Mouse (Mus musculus): Measurements from ENCODE around the gene Gm21969. TPM values are rescaled to one million over a fixed set of nuclear protein-coding genes. Genes with fewer than 3 reads are reported as not detected.

Gm21969 gene
- total and polyA plus RNA-seq, 2 experiments from 2014 or later = not detected

- H3K9me3 ChIP-seq (ENCODE audit: low read length) = no peaks in the 10 kb centered on the region
- 1% methylated on average over 50 of the region's 52 CpGs for WGBS
- TF ChIP-seq CTCF (IDR thresholded peaks at IDR 0.05; ENCODE audit: low read depth) = peak; percentile 77
- ATAC-seq (peak; percentile 94), DNase-seq (peak; percentile 97)
- peak overlapping the region; percentile 82 for H3K9ac ChIP-seq
- H3K4me3 ChIP-seq (ENCODE audit: low read depth, low read length) = peak overlapping the region; percentile 89
- H3K36me3 ChIP-seq (ENCODE audit: insufficient read depth) = no peaks in the 10 kb centered on the region
- H3K4me1 ChIP-seq (ENCODE audit: insufficient read depth) = peaks cover 13% of the 10 kb centered on the region; the same call in 1 of the 2 replicates
- peak overlapping the region; percentile 92 for H3K4me2 ChIP-seq (ENCODE audit: low read depth)
- peak overlapping the region; percentile 84 for H3K27ac ChIP-seq (ENCODE audit: low read depth, low read length)
- H3K27me3 ChIP-seq (ENCODE audit: insufficient read depth, low read length) = no peaks in the 10 kb centered on the region
Measured at GRCm38 (mm10) chr4:139574156-139574798, 28.7 kb upstream of the Gm21969 start.

GRCm38 (mm10) chr4:139574799-139575672 is 27.9 kb upstream of the Gm21969 start:
- peak overlapping the region; percentile 84 for H3K27ac ChIP-seq (ENCODE audit: low read depth, low read length)
- peak overlapping the region; percentile 82 for H3K9ac ChIP-seq
- H3K9me3 ChIP-seq (ENCODE audit: low read length) = no peaks in the 10 kb centered on the region
- DNase-seq (peak; percentile 57), ATAC-seq (peak; percentile 46)
- 1% methylated on average over 101 of the region's 111 CpGs for WGBS
- peak overlapping the region; percentile 92 for H3K4me2 ChIP-seq (ENCODE audit: low read depth)
- peaks cover 14% of the 10 kb centered on the region; the same call in 1 of the 2 replicates for H3K4me1 ChIP-seq (ENCODE audit: insufficient read depth)
- peak; percentile 26; the same call in 1 of the 2 replicates for TF ChIP-seq CTCF (IDR thresholded peaks at IDR 0.05; ENCODE audit: low read depth)
- no peaks in the 10 kb centered on the region for H3K36me3 ChIP-seq (ENCODE audit: insufficient read depth)
- no peaks in the 10 kb centered on the region for H3K27me3 ChIP-seq (ENCODE audit: insufficient read depth, low read length)
- H3K4me3 ChIP-seq (ENCODE audit: low read depth, low read length) = peak overlapping the region; percentile 89

- no peaks in the 10 kb centered on the region for H3K27me3 ChIP-seq (ENCODE audit: insufficient read depth, low read length)
- peak; percentile 34 for DNase-seq
- no peak for TF ChIP-seq CTCF (IDR thresholded peaks at IDR 0.05; ENCODE audit: low read depth)
- no peak overlapping the region for H3K27ac ChIP-seq (ENCODE audit: low read depth, low read length)
- H3K9ac ChIP-seq = peak overlapping the region; percentile 82
- ATAC-seq = no peak
- H3K9me3 ChIP-seq (ENCODE audit: low read length) = no peaks in the 10 kb centered on the region
- H3K4me2 ChIP-seq (ENCODE audit: low read depth) = peak overlapping the region; percentile 92
- H3K4me1 ChIP-seq (ENCODE audit: insufficient read depth) = peaks cover 18% of the 10 kb centered on the region; the same call in 1 of the 2 replicates
- H3K4me3 ChIP-seq (ENCODE audit: low read depth, low read length) = peak overlapping the region; percentile 89
- WGBS = 7% methylated on average over 14 of the region's 14 CpGs
- no peaks in the 10 kb centered on the region for H3K36me3 ChIP-seq (ENCODE audit: insufficient read depth)
Measured at GRCm38 (mm10) chr4:139575673-139576003, 27.3 kb upstream of the Gm21969 start.

DNA sequence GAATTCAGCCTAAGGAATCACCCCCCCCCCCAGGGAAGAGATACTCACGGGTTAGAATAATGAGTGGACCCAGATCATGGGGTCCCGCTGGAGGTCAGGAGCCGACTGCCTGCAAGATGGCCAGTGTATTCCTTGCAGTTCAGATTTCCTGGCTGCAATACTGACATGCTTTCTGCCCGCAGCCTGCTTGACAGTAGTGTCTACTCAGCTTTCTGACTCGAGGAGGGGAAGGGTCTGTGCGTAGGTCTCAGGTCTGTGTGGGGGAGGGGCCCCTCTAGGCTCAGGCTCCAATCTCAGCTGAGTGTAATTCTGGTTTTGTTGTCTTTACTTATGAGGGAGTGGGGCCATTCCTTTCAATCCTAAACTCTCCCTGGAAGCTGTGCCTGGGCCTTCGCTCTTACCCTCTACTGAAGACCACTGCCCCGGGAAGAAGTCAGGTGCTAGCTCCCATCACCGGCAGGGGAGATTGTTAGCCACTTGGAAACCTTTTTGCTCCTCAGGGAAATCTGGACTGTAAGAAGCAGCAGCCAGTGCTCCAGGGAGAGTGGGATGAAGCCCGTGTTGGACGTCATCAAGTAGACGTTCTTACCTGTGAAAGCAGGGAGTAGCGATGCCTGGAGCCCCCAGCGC is 26.6 kb upstream of the Gm21969 start:
- no peak for DNase-seq
- no peak for ATAC-seq
- peak overlapping the region; percentile 89 for H3K4me3 ChIP-seq (ENCODE audit: low read depth, low read length)
- no peak overlapping the region for H3K27ac ChIP-seq (ENCODE audit: low read depth, low read length)
- no peaks in the 10 kb centered on the region for H3K36me3 ChIP-seq (ENCODE audit: insufficient read depth)
- no peak for TF ChIP-seq CTCF (IDR thresholded peaks at IDR 0.05; ENCODE audit: low read depth)
- H3K27me3 ChIP-seq (ENCODE audit: insufficient read depth, low read length) = no peaks in the 10 kb centered on the region
- H3K9me3 ChIP-seq (ENCODE audit: low read length) = no peaks in the 10 kb centered on the region
- peaks cover 18% of the 10 kb centered on the region; the same call in 1 of the 2 replicates for H3K4me1 ChIP-seq (ENCODE audit: insufficient read depth)
- peak overlapping the region; percentile 82; the same call in 1 of the 2 replicates for H3K9ac ChIP-seq
- WGBS = 60% methylated on average over 14 of the region's 14 CpGs
- peak overlapping the region; percentile 92 for H3K4me2 ChIP-seq (ENCODE audit: low read depth)

DNA sequence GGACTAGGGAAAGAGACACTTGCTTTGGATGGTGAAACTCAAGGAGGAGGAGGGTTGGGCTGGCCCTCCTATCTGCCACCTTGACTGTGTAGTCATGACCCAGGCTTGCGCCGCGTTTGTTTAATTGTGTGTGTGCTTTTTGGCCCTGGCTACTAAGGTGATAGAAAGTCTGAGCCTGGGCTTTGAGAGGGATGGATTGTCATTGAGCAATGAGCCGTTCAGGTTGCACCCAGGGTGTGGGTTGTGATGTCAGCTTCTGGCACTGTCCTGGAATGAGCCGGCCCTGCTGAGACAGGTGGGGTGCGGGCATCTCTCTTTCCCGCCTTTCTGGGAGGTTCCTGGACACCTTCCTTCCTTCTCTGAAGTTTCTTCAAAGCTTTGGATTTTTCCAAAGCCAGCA is 26.0 kb upstream of the Gm21969 start:
- Histone ChIP-seq H3K27ac (ENCODE audit: low read depth, low read length) (no peak overlapping the region), H3K9ac (no peak overlapping the region), H3K36me3 (ENCODE audit: insufficient read depth) (no peaks in the 10 kb centered on the region), H3K4me3 (ENCODE audit: low read depth, low read length) (no peak overlapping the region), H3K9me3 (ENCODE audit: low read length) (no peaks in the 10 kb centered on the region), H3K4me1 (ENCODE audit: insufficient read depth) (peaks cover 18% of the 10 kb centered on the region; the same call in 1 of the 2 replicates), H3K27me3 (ENCODE audit: insufficient read depth, low read length) (no peaks in the 10 kb centered on the region), H3K4me2 (ENCODE audit: low read depth) (peak overlapping the region; percentile 92)
- no peak for ATAC-seq
- WGBS = 84% methylated on average over 7 of the region's 7 CpGs
- no peak for DNase-seq
- TF ChIP-seq CTCF (IDR thresholded peaks at IDR 0.05; ENCODE audit: low read depth) = no peak

GRCm38 (mm10) chr4:139578389-139578788 is 24.6 kb upstream of the Gm21969 start:
- ATAC-seq (no peak), DNase-seq (no peak)
- no peaks in the 10 kb centered on the region for H3K36me3 ChIP-seq (ENCODE audit: insufficient read depth)
- H3K4me3 ChIP-seq (ENCODE audit: low read depth, low read length) = no peak overlapping the region
- WGBS = 91% methylated on average over 8 of the region's 8 CpGs
- H3K9ac ChIP-seq = no peak overlapping the region; the same call in 1 of the 2 replicates
- no peaks in the 10 kb centered on the region for H3K27me3 ChIP-seq (ENCODE audit: insufficient read depth, low read length)
- TF ChIP-seq CTCF (IDR thresholded peaks at IDR 0.05; ENCODE audit: low read depth) = no peak
- no peaks in the 10 kb centered on the region for H3K9me3 ChIP-seq (ENCODE audit: low read length)
- no peak overlapping the region for H3K4me2 ChIP-seq (ENCODE audit: low read depth)
- no peak overlapping the region for H3K27ac ChIP-seq (ENCODE audit: low read depth, low read length)
- H3K4me1 ChIP-seq (ENCODE audit: insufficient read depth) = peaks cover 18% of the 10 kb centered on the region; the same call in 1 of the 2 replicates

All from forebrain, postnatal 0 days (tissue).